Mouse (Mus musculus): ENCODE measurements around the gene Acap2. TPM values are rescaled to one million over a fixed set of nuclear protein-coding genes. Genes with fewer than 3 reads are reported as not detected.

The Acap2 gene
- total and polyA plus RNA-seq, 3 experiments = 5.4 to 52.9 (median 35.8) TPM

DNA sequence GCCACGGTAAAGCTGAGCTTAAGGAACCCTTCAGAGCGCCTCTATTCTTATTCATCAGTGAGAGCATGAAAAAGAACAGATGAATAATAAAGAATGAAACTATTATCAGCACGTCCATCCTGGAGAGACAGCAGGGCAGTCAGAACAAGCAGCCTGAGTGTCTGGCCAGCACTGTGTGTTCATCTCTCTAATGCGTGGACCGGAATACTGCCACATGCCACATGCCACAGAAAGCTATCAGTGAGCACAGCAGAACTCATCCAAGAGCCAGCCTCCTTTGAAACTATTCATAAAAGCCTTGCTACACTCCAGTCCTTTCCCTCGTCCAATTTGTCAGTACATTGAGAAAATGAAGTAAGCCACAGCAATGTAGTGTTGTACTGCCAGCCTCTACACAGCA lies 107.0 kb downstream of the Acap2 start:
- Histone ChIP-seq H3K36me3 (replicated peaks) (peaks cover 20% of the 10 kb centered on the region), H3K4me3 (ENCODE audit: low read depth, low read length) (no peak overlapping the region), H3K27me3 (ENCODE audit: insufficient read depth, low read length) (no peaks in the 10 kb centered on the region), H3K4me1 (ENCODE audit: insufficient read depth, low read depth, low read length) (no peaks in the 10 kb centered on the region), H3K9me3 (replicated peaks) (no peaks in the 10 kb centered on the region)
- DNase-seq (ENCODE audit: low spot score) (no peak), ATAC-seq (ENCODE audit: extremely low read depth, insufficient number of reproducible peaks, low FRiP score, poor library complexity, severe bottlenecking) (no peak)
- no peak for TF ChIP-seq GATA1 (IDR thresholded peaks at IDR 0.05; ENCODE audit: borderline replicate concordance, low read length)
- TF ChIP-seq POLR2AphosphoS5 (IDR thresholded peaks at IDR 0.05; ENCODE audit: insufficient replicate concordance, low read depth, low read length) = no peak
- TF ChIP-seq GATA2 (IDR thresholded peaks at IDR 0.05; ENCODE audit: borderline replicate concordance, low read depth, low read length) = no peak
- TF ChIP-seq TAL1 (conservative IDR thresholded peaks at IDR 0.05; ENCODE audit: low read depth, low read length) = no peak
- TF ChIP-seq CTCF (IDR thresholded peaks at IDR 0.05; ENCODE audit: low read depth, low read length) = no peak

DNA sequence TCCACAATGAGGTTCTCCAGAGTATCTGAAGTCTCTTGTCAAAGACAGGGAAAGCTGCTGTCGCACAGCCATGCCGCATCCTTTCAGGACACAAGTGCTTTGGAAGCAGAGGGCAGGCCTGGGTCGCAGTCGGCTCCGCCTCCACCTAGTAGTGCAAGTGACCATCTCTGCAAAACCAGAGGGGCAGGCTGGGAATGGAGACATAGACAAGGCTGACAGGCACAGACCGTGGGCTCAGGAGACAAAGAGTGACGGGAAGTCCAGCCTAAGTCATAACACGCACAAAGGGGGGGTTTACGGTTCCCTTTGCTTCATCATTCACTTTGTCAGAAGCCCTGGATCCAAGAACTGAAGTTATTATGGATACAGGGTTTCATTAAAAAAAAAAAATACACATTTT lies 107.9 kb downstream of the Acap2 start:
- Histone ChIP-seq H3K4me1 (ENCODE audit: insufficient read depth, low read depth, low read length) (no peaks in the 10 kb centered on the region), H3K4me3 (ENCODE audit: low read depth, low read length) (no peak overlapping the region), H3K36me3 (replicated peaks) (peaks cover 17% of the 10 kb centered on the region), H3K27me3 (ENCODE audit: insufficient read depth, low read length) (no peaks in the 10 kb centered on the region), H3K9me3 (replicated peaks) (no peaks in the 10 kb centered on the region)
- TF ChIP-seq TAL1 (conservative IDR thresholded peaks at IDR 0.05; ENCODE audit: low read depth, low read length) (no peak), GATA2 (IDR thresholded peaks at IDR 0.05; ENCODE audit: borderline replicate concordance, low read depth, low read length) (no peak), POLR2AphosphoS5 (IDR thresholded peaks at IDR 0.05; ENCODE audit: insufficient replicate concordance, low read depth, low read length) (no peak), GATA1 (IDR thresholded peaks at IDR 0.05; ENCODE audit: borderline replicate concordance, low read length) (no peak), CTCF (IDR thresholded peaks at IDR 0.05; ENCODE audit: low read depth, low read length) (no peak)
- ATAC-seq (ENCODE audit: extremely low read depth, insufficient number of reproducible peaks, low FRiP score, poor library complexity, severe bottlenecking) (no peak), DNase-seq (ENCODE audit: low spot score) (no peak)

DNA sequence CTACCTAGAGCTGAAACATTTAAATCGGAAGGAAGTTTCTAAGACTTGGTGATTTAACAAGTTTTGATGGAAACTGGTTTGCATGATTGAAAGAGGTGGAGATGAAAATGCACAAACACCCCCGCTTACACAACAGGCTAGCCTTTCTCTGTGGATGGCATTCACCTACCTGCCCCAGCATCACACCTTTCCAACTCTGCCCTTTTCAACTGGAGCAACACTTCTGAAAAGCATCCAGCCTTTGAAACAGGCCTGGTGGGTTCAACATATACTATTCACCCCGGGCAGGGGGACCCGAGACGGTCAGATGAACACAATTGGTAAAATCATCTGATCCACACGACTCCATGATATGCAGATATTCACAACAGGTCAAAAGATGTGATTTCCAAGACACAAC lies 119.2 kb downstream of the Acap2 start:
- H3K4me1 ChIP-seq (ENCODE audit: insufficient read depth, low read depth, low read length) = peaks cover 21% of the 10 kb centered on the region
- no peaks in the 10 kb centered on the region for H3K27me3 ChIP-seq (ENCODE audit: insufficient read depth, low read length)
- no peak for TF ChIP-seq CTCF (IDR thresholded peaks at IDR 0.05; ENCODE audit: low read depth, low read length)
- TF ChIP-seq TAL1 (conservative IDR thresholded peaks at IDR 0.05; ENCODE audit: low read depth, low read length) = no peak
- TF ChIP-seq POLR2AphosphoS5 (IDR thresholded peaks at IDR 0.05; ENCODE audit: insufficient replicate concordance, low read depth, low read length) = no peak
- TF ChIP-seq GATA2 (IDR thresholded peaks at IDR 0.05; ENCODE audit: borderline replicate concordance, low read depth, low read length) = no peak
- TF ChIP-seq GATA1 (IDR thresholded peaks at IDR 0.05; ENCODE audit: borderline replicate concordance, low read length) = no peak
- DNase-seq (ENCODE audit: low spot score) (no peak), ATAC-seq (ENCODE audit: extremely low read depth, insufficient number of reproducible peaks, low FRiP score, poor library complexity, severe bottlenecking) (no peak)
- H3K4me3 ChIP-seq (ENCODE audit: low read depth, low read length) = no peak overlapping the region; the same call in 1 of the 2 replicates
- no peaks in the 10 kb centered on the region for H3K9me3 ChIP-seq (replicated peaks)
- H3K36me3 ChIP-seq (replicated peaks) = peaks cover 23% of the 10 kb centered on the region

DNA sequence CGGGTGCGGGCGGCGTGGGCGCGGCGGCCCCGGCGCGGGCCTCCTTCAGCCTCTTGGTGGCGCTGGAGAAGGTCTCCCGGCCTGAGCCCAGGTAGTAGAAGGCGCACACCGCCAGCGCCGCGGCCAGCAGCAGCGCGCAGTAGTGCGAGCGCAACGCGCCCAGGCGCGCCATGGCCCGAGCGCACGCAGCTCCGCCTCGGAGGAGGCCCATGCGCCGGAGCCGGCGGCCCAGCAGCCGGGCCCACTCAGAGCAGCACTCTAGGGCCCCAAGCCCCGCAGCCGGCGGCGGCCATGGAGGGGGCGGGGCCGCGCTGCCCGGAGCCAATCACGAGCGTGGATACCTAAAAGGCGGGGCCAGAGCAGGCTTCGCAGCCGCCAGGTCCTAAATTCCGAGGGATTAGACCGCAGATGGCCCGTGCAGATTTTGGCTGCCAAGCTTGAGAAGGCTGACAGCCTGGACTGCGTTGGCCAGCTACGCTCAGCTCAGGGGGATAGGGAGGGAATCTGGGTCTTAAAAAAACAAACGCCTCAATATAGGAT lies 119.8 kb downstream of the Acap2 start, which contains the start of gene Xxylt1:
Gene Xxylt1 (minus strand): TSS at position 308 of the 540 bp plus-strand sequence.
- TF ChIP-seq CTCF (IDR thresholded peaks at IDR 0.05; ENCODE audit: low read depth, low read length) = no peak
- TF ChIP-seq GATA2 (IDR thresholded peaks at IDR 0.05; ENCODE audit: borderline replicate concordance, low read depth, low read length) = no peak
- no peak for TF ChIP-seq GATA1 (IDR thresholded peaks at IDR 0.05; ENCODE audit: borderline replicate concordance, low read length)
- TF ChIP-seq TAL1 (conservative IDR thresholded peaks at IDR 0.05; ENCODE audit: low read depth, low read length) = no peak
- TF ChIP-seq POLR2AphosphoS5 (IDR thresholded peaks at IDR 0.05; ENCODE audit: insufficient replicate concordance, low read depth, low read length) = no peak
- Histone ChIP-seq H3K36me3 (replicated peaks) (peaks cover 29% of the 10 kb centered on the region), H3K4me1 (ENCODE audit: insufficient read depth, low read depth, low read length) (peaks cover 21% of the 10 kb centered on the region), H3K9me3 (replicated peaks) (no peaks in the 10 kb centered on the region), H3K27me3 (ENCODE audit: insufficient read depth, low read length) (no peaks in the 10 kb centered on the region), H3K4me3 (ENCODE audit: low read depth, low read length) (peak within 1 kb of the TSS; percentile 85)
- ATAC-seq (ENCODE audit: extremely low read depth, insufficient number of reproducible peaks, low FRiP score, poor library complexity, severe bottlenecking) = peak; percentile 79
- peak; percentile 99 for DNase-seq (ENCODE audit: low spot score)

DNA sequence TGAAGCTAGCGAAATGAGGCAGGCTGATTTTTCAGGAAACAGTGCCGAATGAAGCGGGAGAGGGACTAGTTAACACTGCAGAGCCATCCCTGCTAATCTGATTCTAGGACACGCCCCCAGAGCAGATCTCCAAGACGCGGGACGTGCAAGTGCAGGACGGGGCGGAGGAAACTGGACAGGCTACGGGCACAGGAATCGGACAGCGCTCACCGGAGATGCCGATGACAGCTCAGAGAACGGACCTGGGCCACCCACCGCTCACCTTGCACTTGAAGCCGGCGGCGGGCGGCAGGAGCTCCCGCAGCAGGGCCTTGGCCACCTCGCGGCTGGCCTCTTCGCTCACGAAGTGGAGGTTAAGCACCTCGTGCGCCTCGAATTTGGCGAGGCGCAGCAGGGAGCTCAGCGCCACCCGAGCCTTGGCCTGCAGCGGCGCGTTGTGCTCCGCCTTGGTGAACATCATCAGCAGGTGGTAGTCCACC lies 120.4 kb downstream of the Acap2 start:
- TF ChIP-seq GATA1 (IDR thresholded peaks at IDR 0.05; ENCODE audit: borderline replicate concordance, low read length) (no peak), CTCF (IDR thresholded peaks at IDR 0.05; ENCODE audit: low read depth, low read length) (no peak)
- peaks cover 35% of the 10 kb centered on the region for H3K36me3 ChIP-seq (replicated peaks)
- peaks cover 21% of the 10 kb centered on the region for H3K4me1 ChIP-seq (ENCODE audit: insufficient read depth, low read depth, low read length)
- H3K4me3 ChIP-seq (ENCODE audit: low read depth, low read length) = peak overlapping the region; percentile 85
- H3K9me3 ChIP-seq (replicated peaks) = no peaks in the 10 kb centered on the region
- ATAC-seq (ENCODE audit: extremely low read depth, insufficient number of reproducible peaks, low FRiP score, poor library complexity, severe bottlenecking) (peak; percentile 60; the same call in 1 of the 2 replicates), DNase-seq (ENCODE audit: low spot score) (peak; percentile 55)
- no peaks in the 10 kb centered on the region for H3K27me3 ChIP-seq (ENCODE audit: insufficient read depth, low read length)

DNA sequence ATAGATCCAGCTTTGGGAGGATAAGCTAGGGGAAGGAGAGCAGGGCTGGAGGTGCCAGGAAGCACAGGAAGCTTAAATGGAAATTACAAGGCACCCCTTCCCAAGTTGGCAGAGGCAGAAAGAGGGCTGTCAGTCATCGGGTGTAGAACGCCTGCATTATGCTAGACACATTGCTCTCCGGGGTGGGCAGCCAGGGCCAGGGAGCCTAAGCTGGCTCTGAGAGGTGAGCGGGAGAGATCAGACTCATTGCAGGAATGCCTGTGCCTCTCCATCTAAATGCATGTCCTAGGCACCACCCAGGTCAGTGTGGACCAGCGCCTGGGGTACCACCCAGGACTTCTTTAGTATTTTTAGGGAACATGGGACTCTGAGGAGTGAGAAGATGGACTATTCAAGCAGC lies 123.6 kb downstream of the Acap2 start:
- Histone ChIP-seq H3K27me3 (ENCODE audit: insufficient read depth, low read length) (no peaks in the 10 kb centered on the region), H3K4me3 (ENCODE audit: low read depth, low read length) (no peak overlapping the region), H3K36me3 (replicated peaks) (peaks cover 50% of the 10 kb centered on the region), H3K9me3 (replicated peaks) (no peaks in the 10 kb centered on the region), H3K4me1 (ENCODE audit: insufficient read depth, low read depth, low read length) (peaks cover 21% of the 10 kb centered on the region)
- no peak for TF ChIP-seq CTCF (IDR thresholded peaks at IDR 0.05; ENCODE audit: low read depth, low read length)
- no peak for TF ChIP-seq GATA1 (IDR thresholded peaks at IDR 0.05; ENCODE audit: borderline replicate concordance, low read length)
- TF ChIP-seq GATA2 (IDR thresholded peaks at IDR 0.05; ENCODE audit: borderline replicate concordance, low read depth, low read length) = no peak
- no peak for TF ChIP-seq POLR2AphosphoS5 (IDR thresholded peaks at IDR 0.05; ENCODE audit: insufficient replicate concordance, low read depth, low read length)
- no peak for TF ChIP-seq TAL1 (conservative IDR thresholded peaks at IDR 0.05; ENCODE audit: low read depth, low read length)
- DNase-seq (ENCODE audit: low spot score) (no peak), ATAC-seq (ENCODE audit: extremely low read depth, insufficient number of reproducible peaks, low FRiP score, poor library complexity, severe bottlenecking) (no peak)

Measured in G1E (cell line).